Mouse (Mus musculus): Measurements from ENCODE around the gene Slc22a12.

Gene Slc22a12

DNA sequence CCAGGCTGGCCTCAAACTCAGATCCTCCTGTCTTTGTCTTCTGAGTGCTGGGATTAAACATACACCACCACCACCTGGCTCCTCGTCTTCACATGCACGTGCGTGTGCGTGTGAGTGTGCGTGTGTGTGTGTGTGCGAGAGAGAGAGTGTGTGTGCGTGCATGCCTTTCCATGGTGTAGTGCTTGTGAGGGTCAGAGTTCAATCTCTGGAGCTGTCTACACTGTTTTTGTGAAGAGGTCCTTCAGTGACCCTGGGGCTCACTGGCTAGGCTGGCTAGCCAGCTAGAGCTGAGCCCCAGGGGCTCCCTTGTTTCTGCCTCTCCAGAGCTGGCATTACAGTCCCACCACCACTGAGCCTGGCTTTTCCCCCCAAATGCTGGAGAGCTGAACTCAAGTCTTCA, 1.3 kb downstream of the Slc22a12 start:
- DNase-seq (ENCODE audit: low spot score in 2 of 2), result no peak

GRCm38 (mm10) chr19:6540191-6540590, 2.6 kb downstream of the Slc22a12 start:
- DNase-seq (ENCODE audit: low spot score in 2 of 2), result no peak

DNA sequence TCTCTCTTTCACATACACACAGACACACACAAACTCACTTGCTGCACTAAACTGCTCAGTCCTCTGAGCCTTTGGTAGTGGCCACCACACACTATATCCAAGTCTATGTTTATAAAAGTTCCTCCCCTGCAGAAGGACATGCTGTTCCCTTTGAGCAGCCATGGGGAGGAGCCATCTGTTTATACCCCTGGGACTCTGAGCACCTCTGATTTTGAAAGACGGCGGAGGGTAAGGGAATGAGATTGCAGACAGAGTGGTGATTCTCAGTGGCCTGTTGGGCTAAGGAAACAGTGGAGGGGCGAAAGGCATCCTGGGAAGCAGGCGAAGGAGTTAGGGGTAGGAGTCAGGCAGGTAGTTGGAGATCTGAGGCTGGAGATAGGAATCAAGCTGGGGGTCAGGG, 3.2 kb downstream of the Slc22a12 start:
- DNase-seq (ENCODE audit: low spot score in 2 of 2), result no peak

- DNase-seq (ENCODE audit: low spot score in 2 of 2), result no peak
These were observed 4.3 kb downstream of the Slc22a12 start for GRCm38 (mm10) chr19:6538546-6538945.

DNA sequence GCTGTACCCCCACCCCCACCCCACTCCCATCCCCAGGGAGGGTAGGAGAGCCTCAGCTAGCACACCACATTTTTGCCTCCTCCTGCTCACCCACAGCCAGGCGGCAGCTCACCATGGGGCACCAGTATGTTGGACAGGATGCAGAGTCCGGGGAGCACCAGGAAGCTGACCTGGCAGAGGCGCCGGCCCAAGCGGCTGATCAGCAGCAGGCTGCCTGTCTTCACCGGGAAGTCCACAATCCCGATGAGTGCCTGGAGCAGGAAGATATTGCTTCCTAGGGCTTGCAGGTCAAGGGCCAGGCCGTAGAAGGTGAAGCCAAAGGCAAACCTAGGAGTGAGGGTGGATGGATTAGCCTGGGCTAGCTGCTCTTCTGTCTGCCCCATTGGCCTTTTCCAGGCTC, 5.3 kb downstream of the Slc22a12 start:
- no peak for DNase-seq (ENCODE audit: low spot score in 2 of 2)

- DNase-seq (ENCODE audit: low spot score in 2 of 2), result no peak
These were observed 6.1 kb downstream of the Slc22a12 start for GRCm38 (mm10) chr19:6536696-6537095.

GRCm38 (mm10) chr19:6536201-6536600, 6.6 kb downstream of the Slc22a12 start:
- DNase-seq (ENCODE audit: low spot score in 2 of 2), result no peak

- no peak for DNase-seq (ENCODE audit: low spot score in 2 of 2)
These were observed 8.8 kb downstream of the Slc22a12 start for GRCm38 (mm10) chr19:6534118-6534415.

- no peak for DNase-seq (ENCODE audit: low spot score in 2 of 2)
These were observed 9.3 kb downstream of the Slc22a12 start for GRCm38 (mm10) chr19:6533290-6534117.

- DNase-seq (ENCODE audit: low spot score in 2 of 2), result no peak
These were observed 10.2 kb downstream of the Slc22a12 start for GRCm38 (mm10) chr19:6532656-6533055.

DNA sequence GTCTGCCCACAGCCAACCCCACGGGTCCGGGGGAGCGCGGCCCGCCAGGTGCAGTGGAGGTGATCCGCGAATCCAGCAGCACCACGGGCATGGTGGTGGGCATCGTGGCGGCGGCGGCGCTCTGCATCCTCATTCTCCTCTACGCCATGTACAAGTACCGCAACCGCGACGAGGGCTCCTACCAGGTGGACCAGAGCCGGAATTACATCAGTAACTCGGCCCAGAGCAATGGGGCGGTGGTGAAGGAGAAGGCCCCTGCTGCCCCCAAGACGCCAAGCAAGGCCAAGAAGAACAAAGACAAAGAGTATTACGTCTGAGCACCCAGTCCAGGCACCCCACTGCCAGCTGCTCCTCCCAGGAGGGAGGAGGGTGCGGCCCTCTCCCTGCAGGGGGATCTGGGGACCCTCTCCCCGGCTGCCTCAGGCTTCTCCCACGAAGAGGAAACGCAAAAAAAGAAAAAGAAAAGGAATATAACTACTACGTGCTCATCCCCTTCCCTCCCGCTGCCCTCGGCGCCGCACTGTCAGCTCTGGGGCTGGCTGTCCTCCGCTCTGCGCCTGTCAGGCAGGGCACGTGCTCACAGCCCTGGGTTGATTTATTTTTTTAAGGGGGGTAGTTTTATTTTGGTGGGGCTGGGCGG, 10.9 kb downstream of the Slc22a12 start:
- DNase-seq (ENCODE audit: low spot score in 2 of 2), result no peak

GRCm38 (mm10) chr19:6531011-6531631, 11.7 kb downstream of the Slc22a12 start:
- DNase-seq (ENCODE audit: low spot score in 2 of 2), result no peak

DNA sequence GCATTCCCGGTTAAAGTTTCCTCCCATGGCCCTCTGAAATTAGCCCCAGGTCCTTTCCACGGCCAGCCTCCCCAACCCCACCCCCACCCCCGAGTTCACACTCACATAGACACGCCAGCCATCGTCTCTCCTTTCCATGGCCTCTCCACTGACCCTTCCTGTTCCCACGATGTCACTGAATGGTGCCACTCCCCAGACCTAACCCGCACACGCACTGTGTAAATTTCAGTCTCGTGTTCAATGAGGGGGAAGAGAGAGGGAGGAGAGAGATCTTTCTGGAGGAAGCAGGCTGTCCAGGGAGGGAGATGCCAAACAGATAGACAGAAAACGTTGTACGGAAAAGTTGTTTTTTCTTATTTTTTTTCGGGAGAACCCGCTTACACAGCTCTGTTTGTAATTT, 12.5 kb downstream of the Slc22a12 start:
- no peak for DNase-seq (ENCODE audit: low spot score in 2 of 2)

GRCm38 (mm10) chr19:6529265-6529985, 13.4 kb downstream of the Slc22a12 start:
- DNase-seq (ENCODE audit: low spot score in 2 of 2), result no peak

- no peak for DNase-seq (ENCODE audit: low spot score in 2 of 2)
These were observed 14.8 kb downstream of the Slc22a12 start for GRCm38 (mm10) chr19:6527839-6528531.

- DNase-seq (ENCODE audit: low spot score in 2 of 2), result no peak
These were observed 15.4 kb downstream of the Slc22a12 start for GRCm38 (mm10) chr19:6527439-6527838.

- DNase-seq (ENCODE audit: low spot score in 2 of 2), result no peak
These were observed 16.8 kb downstream of the Slc22a12 start for GRCm38 (mm10) chr19:6526010-6526409.

DNA sequence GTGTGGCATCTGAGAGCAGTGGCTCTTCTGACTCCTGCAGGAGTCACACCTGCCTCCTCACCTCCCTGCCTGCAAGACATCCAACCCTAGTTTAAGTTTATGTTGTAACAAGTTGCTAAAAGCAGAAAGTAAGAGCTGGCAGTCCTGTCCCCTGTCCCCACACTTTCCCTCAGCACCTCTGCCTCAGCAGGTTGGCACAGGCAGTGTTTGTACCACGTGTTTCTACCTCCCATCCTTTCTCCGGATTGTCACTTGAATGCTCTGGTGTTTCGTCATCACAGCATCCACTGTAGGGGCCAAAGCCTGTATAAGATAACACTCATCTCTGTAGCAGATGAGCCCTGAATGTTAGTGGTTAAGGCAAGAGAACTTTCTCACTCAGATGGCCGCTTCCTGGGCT, 17.8 kb downstream of the Slc22a12 start:
- DNase-seq (ENCODE audit: low spot score in 2 of 2), result no peak

GRCm38 (mm10) chr19:6522289-6522688, 20.5 kb downstream of the Slc22a12 start:
- no peak for DNase-seq (ENCODE audit: low spot score in 2 of 2)

DNA sequence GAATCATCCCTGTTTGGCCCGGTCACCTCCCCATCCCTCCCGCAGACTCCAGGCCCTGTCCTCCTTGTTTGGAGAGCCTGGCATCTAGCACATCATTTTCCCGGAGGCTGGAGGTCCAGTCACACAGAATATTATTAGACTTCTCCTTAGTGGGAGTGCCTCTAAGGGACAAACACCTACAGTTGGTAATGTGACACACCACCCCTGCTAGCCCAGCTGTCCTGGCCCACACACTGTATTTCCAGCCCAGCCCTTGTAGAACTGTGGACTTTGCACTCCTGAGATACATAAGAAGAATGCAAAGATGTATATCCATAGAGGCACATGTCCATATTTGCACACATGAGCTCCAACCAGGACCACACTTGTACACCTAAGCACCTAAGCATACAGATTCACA, 21.2 kb downstream of the Slc22a12 start:
- DNase-seq (ENCODE audit: low spot score in 2 of 2), result no peak

DNA sequence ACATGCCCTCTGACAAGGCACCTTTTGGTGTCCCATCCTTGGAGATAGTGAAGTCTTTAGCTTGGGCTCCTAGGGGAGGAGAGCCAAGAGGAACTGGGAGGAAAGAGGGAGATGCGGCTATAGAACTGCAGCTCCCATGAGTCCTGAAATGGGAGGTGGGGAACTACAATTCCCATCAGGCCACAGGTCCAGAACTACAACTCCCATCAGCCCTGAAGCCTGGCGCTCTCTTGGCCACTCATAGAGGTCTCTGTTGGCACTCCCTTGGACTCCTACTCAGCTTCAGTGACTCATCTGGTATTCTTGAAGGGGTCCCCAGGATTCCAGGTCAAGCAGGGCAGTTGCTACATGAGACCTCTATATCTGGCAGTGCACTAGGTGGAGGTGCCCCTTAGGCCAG, 23.3 kb downstream of the Slc22a12 start:
- no peak for DNase-seq (ENCODE audit: low spot score in 2 of 2)

DNA sequence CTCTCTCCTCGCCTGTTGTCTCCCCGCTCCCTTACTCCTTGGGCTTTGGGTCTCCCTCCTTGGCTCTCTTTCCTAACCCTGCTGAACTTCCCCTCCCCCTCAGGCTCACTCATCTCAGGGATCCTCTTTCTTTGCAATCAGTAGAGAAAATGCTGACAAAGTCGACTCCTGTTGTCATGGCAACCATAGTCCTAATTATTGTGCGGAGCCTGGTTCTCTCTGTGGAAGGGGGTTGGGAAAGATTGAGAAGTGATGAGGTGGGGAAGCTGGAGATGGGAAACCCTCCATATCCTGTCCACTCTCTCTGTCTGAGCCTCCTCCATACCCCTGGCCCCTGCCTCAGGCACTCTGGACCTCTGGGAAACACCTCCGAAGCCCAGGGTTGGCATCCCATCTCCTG, 24.2 kb downstream of the Slc22a12 start:
- no peak for DNase-seq (ENCODE audit: low spot score in 2 of 2)
